Mouse (Mus musculus): ENCODE measurements around the gene Khsrp. TPM values are rescaled to one million over a fixed set of nuclear protein-coding genes. Genes with fewer than 3 reads are reported as not detected.

The Khsrp gene
- polyA plus RNA-seq, 1 experiment from 2014 or later, result 58.7 TPM

GRCm38 (mm10) chr17:56986105-56986805, 45.1 kb downstream of the Khsrp start:
- Histone ChIP-seq H3K4me1 (replicated peaks) (peaks cover 6% of the 10 kb centered on the region), H3K4me2 (no peak overlapping the region), H3K36me3 (0 out of 2 replicates have a peak, but pooled peaks cover 1% of the 10 kb centered on the region), H3K9me3 (replicated peaks) (no peaks in the 10 kb centered on the region), H3K4me3 (no peak overlapping the region), H3K9ac (no peak overlapping the region), H3K27ac (ENCODE audit: poor library complexity, severe bottlenecking) (no peak overlapping the region), H3K27me3 (replicated peaks) (no peaks in the 10 kb centered on the region)
- 79% methylated on average over 3 of the region's 3 CpGs for WGBS
- no peak for ATAC-seq (ENCODE audit: insufficient number of reproducible peaks, low FRiP score)

GRCm38 (mm10) chr17:56985656-56986055, 45.7 kb downstream of the Khsrp start:
- Histone ChIP-seq H3K4me1 (replicated peaks) (peaks cover under 1% of the 10 kb centered on the region; the same call in 1 of the 2 replicates), H3K4me3 (no peak overlapping the region), H3K27me3 (replicated peaks) (no peaks in the 10 kb centered on the region), H3K27ac (ENCODE audit: poor library complexity, severe bottlenecking) (no peak overlapping the region), H3K9ac (no peak overlapping the region), H3K9me3 (replicated peaks) (no peaks in the 10 kb centered on the region), H3K36me3 (no peaks in the 10 kb centered on the region), H3K4me2 (no peak overlapping the region)
- WGBS, result 69% methylated on average over 3 of the region's 3 CpGs
- ATAC-seq (ENCODE audit: insufficient number of reproducible peaks, low FRiP score), result no peak

- 79% methylated on average over 9 of the region's 9 CpGs for WGBS
- Histone ChIP-seq H3K27me3 (replicated peaks) (no peaks in the 10 kb centered on the region), H3K36me3 (no peaks in the 10 kb centered on the region)
Observed at GRCm38 (mm10) chr17:56984886-56985285, 46.4 kb downstream of the Khsrp start.

GRCm38 (mm10) chr17:56982013-56982412, 49.3 kb downstream of the Khsrp start, which contains the start of gene Acer1:
Acer1 (minus strand) TSS chr17:56982126.
- Histone ChIP-seq H3K9me3 (replicated peaks) (no peaks in the 10 kb centered on the region), H3K27me3 (replicated peaks) (no peaks in the 10 kb centered on the region), H3K27ac (ENCODE audit: poor library complexity, severe bottlenecking) (no peak within 1 kb of the TSS), H3K36me3 (no peaks in the 10 kb centered on the region), H3K4me3 (no peak within 1 kb of the TSS), H3K4me1 (replicated peaks) (no peaks in the 10 kb centered on the region), H3K4me2 (no peak within 1 kb of the TSS), H3K9ac (no peak within 1 kb of the TSS)
- WGBS, result 57% methylated on average over 5 of the region's 5 CpGs
- no peak for ATAC-seq (ENCODE audit: insufficient number of reproducible peaks, low FRiP score)

More at GRCm38 (mm10) chr17:56984886-56985285, 46.4 kb downstream of the Khsrp start:
- Histone ChIP-seq H3K9me3 (replicated peaks) (no peaks in the 10 kb centered on the region), H3K4me3 (no peak overlapping the region), H3K27ac (ENCODE audit: poor library complexity, severe bottlenecking) (no peak overlapping the region), H3K4me1 (replicated peaks) (no peaks in the 10 kb centered on the region), H3K9ac (no peak overlapping the region), H3K4me2 (no peak overlapping the region)
- no peak for ATAC-seq (ENCODE audit: insufficient number of reproducible peaks, low FRiP score)

GRCm38 (mm10) chr17:56981049-56981448, 50.3 kb downstream of the Khsrp start:
- Histone ChIP-seq H3K27me3 (replicated peaks) (no peaks in the 10 kb centered on the region), H3K4me3 (no peak overlapping the region), H3K4me2 (no peak overlapping the region), H3K4me1 (replicated peaks) (no peaks in the 10 kb centered on the region), H3K9me3 (replicated peaks) (no peaks in the 10 kb centered on the region), H3K27ac (ENCODE audit: poor library complexity, severe bottlenecking) (no peak overlapping the region), H3K36me3 (no peaks in the 10 kb centered on the region), H3K9ac (no peak overlapping the region)
- ATAC-seq (ENCODE audit: insufficient number of reproducible peaks, low FRiP score), result no peak
- 69% methylated on average over 7 of the region's 7 CpGs for WGBS

- Histone ChIP-seq H3K4me3 (no peak overlapping the region), H3K9me3 (replicated peaks) (no peaks in the 10 kb centered on the region), H3K27me3 (replicated peaks) (no peaks in the 10 kb centered on the region), H3K9ac (no peak overlapping the region), H3K36me3 (no peaks in the 10 kb centered on the region), H3K4me1 (replicated peaks) (no peaks in the 10 kb centered on the region), H3K4me2 (no peak overlapping the region), H3K27ac (ENCODE audit: poor library complexity, severe bottlenecking) (no peak overlapping the region)
- ATAC-seq (ENCODE audit: insufficient number of reproducible peaks, low FRiP score), result no peak
- WGBS, result 32% methylated on average over 7 of the region's 8 CpGs
Observed at GRCm38 (mm10) chr17:56979524-56979923, 51.8 kb downstream of the Khsrp start.

- H3K4me1 ChIP-seq (replicated peaks), result no peaks in the 10 kb centered on the region
- no peak overlapping the region for H3K27ac ChIP-seq (ENCODE audit: poor library complexity, severe bottlenecking)
- H3K9ac ChIP-seq, result no peak overlapping the region
- 63% methylated on average over 8 of the region's 8 CpGs for WGBS
- no peak overlapping the region for H3K4me3 ChIP-seq
- no peaks in the 10 kb centered on the region for H3K9me3 ChIP-seq (replicated peaks)
- no peaks in the 10 kb centered on the region for H3K27me3 ChIP-seq (replicated peaks)
- H3K36me3 ChIP-seq, result no peaks in the 10 kb centered on the region
- no peak overlapping the region for H3K4me2 ChIP-seq
- ATAC-seq (ENCODE audit: insufficient number of reproducible peaks, low FRiP score), result no peak
Observed at GRCm38 (mm10) chr17:56976531-56977390, 54.6 kb downstream of the Khsrp start.

GRCm38 (mm10) chr17:56975391-56975790, 55.9 kb downstream of the Khsrp start:
- no peak overlapping the region for H3K4me2 ChIP-seq
- H3K4me3 ChIP-seq, result no peak overlapping the region
- peaks cover 7% of the 10 kb centered on the region; the same call in 1 of the 2 replicates for H3K27me3 ChIP-seq (replicated peaks)
- no peak overlapping the region for H3K27ac ChIP-seq (ENCODE audit: poor library complexity, severe bottlenecking)
- no peaks in the 10 kb centered on the region for H3K36me3 ChIP-seq
- no peaks in the 10 kb centered on the region for H3K4me1 ChIP-seq (replicated peaks)
- WGBS, result 66% methylated on average over 3 of the region's 3 CpGs
- no peak for ATAC-seq (ENCODE audit: insufficient number of reproducible peaks, low FRiP score)
- H3K9me3 ChIP-seq (replicated peaks), result no peaks in the 10 kb centered on the region
- no peak overlapping the region for H3K9ac ChIP-seq

- ATAC-seq (ENCODE audit: insufficient number of reproducible peaks, low FRiP score), result no peak
- WGBS, result 77% methylated on average over 5 of the region's 5 CpGs
Observed at GRCm38 (mm10) chr17:56974708-56975240, 56.5 kb downstream of the Khsrp start.

GRCm38 (mm10) chr17:56973956-56974707, 57.2 kb downstream of the Khsrp start:
- H3K9me3 ChIP-seq (replicated peaks), result no peaks in the 10 kb centered on the region
- no peak overlapping the region for H3K27ac ChIP-seq (ENCODE audit: poor library complexity, severe bottlenecking)
- no peak overlapping the region for H3K9ac ChIP-seq
- no peaks in the 10 kb centered on the region for H3K4me1 ChIP-seq (replicated peaks)
- 63% methylated on average over 14 of the region's 14 CpGs for WGBS
- H3K36me3 ChIP-seq, result no peaks in the 10 kb centered on the region
- H3K4me3 ChIP-seq, result no peak overlapping the region
- H3K4me2 ChIP-seq, result no peak overlapping the region
- no peak for ATAC-seq (ENCODE audit: insufficient number of reproducible peaks, low FRiP score)
- H3K27me3 ChIP-seq (replicated peaks), result peaks cover 7% of the 10 kb centered on the region; the same call in 1 of the 2 replicates

More at GRCm38 (mm10) chr17:56974708-56975240, 56.5 kb downstream of the Khsrp start:
- no peak overlapping the region for H3K4me3 ChIP-seq
- H3K4me1 ChIP-seq (replicated peaks), result no peaks in the 10 kb centered on the region
- H3K27ac ChIP-seq (ENCODE audit: poor library complexity, severe bottlenecking), result no peak overlapping the region
- H3K36me3 ChIP-seq, result no peaks in the 10 kb centered on the region
- H3K27me3 ChIP-seq (replicated peaks), result peaks cover 7% of the 10 kb centered on the region; the same call in 1 of the 2 replicates
- H3K9ac ChIP-seq, result no peak overlapping the region
- H3K4me2 ChIP-seq, result no peak overlapping the region
- no peaks in the 10 kb centered on the region for H3K9me3 ChIP-seq (replicated peaks)

Measured in heart, embryonic 12.5 days (tissue).